Mouse (Mus musculus) spleen, adult 2 months (tissue): ENCODE data around the gene Txnrd2.

Experiments used
- CTCF ChIP-seq: fragments of 200-500 bp; IDR thresholded peaks from 2 replicates; pipeline ENCODE4 v1.5.1; 2011; ENCODE audit warnings: mild to moderate bottlenecking, inconsistent platforms; ENCODE audit not compliant: insufficient read depth, insufficient read length, insufficient replicate concordance; ENCODE audit errors: extremely low read depth
- POLR2A ChIP-seq: fragments of 200-500 bp; IDR thresholded peaks from 2 replicates; pipeline ENCODE4 v1.6.1; 2011; ENCODE audit warnings: low read depth, low read length, inconsistent platforms

DNA sequence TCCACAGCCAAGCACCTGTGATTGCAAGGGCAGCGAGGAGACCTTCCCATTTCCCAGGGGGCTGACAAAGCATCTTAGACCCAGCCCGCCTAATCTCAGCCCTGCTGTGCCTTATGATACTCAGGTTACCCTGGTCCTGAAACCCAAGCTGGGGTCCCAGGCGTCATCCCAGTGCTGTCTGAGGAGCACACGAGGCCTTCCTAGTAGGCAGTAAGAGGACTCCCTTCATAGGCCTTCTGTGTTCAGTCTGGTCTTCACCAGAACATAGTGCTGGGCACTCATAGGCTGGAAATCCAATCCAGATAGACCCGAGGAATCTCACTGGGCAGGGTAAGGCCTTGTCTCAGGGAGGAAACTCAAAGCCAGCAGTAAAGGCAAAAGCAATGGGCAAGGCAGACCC, 57.7 kb downstream of the Txnrd2 start:
- no peak for TF ChIP-seq POLR2A
- no peak for TF ChIP-seq CTCF
